Mouse (Mus musculus): ENCODE measurements at regions not wholly inside any gene's neighbourhood (a gene's known extent, or its start where the extent isn't known, plus 50 kb on each side); places are given as distances from the start of the nearest gene placed in this dataset.

GRCm38 (mm10) chr10:66433490-66433889, 662.4 kb upstream of the Jmjd1c start:
- no peak for TF ChIP-seq POLR2A (IDR thresholded peaks at IDR 0.05; ENCODE audit: borderline replicate concordance, control insufficient read depth, low read depth, low read length)
- TF ChIP-seq CTCF (IDR thresholded peaks at IDR 0.05; ENCODE audit: control insufficient read depth, insufficient read depth, low read length): no peak

All from bone marrow, adult 2 months (tissue).